Mouse (Mus musculus) left cerebral cortex, postnatal 25 days (tissue): ENCODE data around the gene Cry2. TPM values are rescaled to one million over a fixed set of nuclear protein-coding genes. Genes with fewer than 3 reads are reported as not detected.

Experiments used
- microRNA-seq, 2 experiments: library from miRNA; unstranded; fragments of <30 nt; microRNA quantifications; one replicate each; pipeline ENCODE4 v1.2.0; 2022
- total RNA-seq, 2 experiments: library from RNA; stranded (reverse); gene quantifications; 2 replicates each; pipeline ENCODE4 v1.2.3; 2021

Cry2 gene
- total RNA-seq, 2 experiments from 2014 or later = 110 to 113 TPM

Small RNA genes lying within 50 kb of the gene (microRNA-seq; reads per million reads assigned to microRNA genes)
- gene Mir7000 = 4.2 to 10.1 reads per million in 2 experiments

Other genes with a start within 250 kb of the Cry2 start
- 10 to 100 TPM; 31.1 to 35.5 TPM for gene Pex16, start 59.4 kb downstream of the Cry2 start, total RNA-seq
- under 1 TPM; 0.62 to 0.80 TPM for gene Large2, start 59.2 kb downstream of the Cry2 start, total RNA-seq
- gene 1700029I15Rik, start 51.5 kb downstream of the Cry2 start, total RNA-seq = 1 to 10 TPM; 3.4 to 4.4 TPM
- gene Mapk8ip1, start 32.8 kb downstream of the Cry2 start, total RNA-seq = 100 to 1,000 TPM; 374 to 376 TPM
- 10 to 100 TPM; 18.2 to 18.4 TPM for gene Slc35c1, start 26.5 kb upstream of the Cry2 start, total RNA-seq
- gene Chst1, start 165.7 kb upstream of the Cry2 start, total RNA-seq = 100 to 1,000 TPM; 240 to 269 TPM